Mouse (Mus musculus) hindbrain, embryonic 16.5 days (tissue): ENCODE measurements at regions not wholly inside any gene's neighbourhood (a gene's known extent, or its start where the extent isn't known, plus 50 kb on each side); places are given as distances from the start of the nearest gene placed in this dataset.

Source experiments
- ATAC-seq: fragments of 200-750 bp; cut with Nextera tagmentation; 2 replicates; pipeline ENCODE4 v1.8.0; 2017; ENCODE audit warnings: moderate TSS enrichment, moderate library complexity
- H3K27ac ChIP-seq: fragments of 300-500 bp; sonication (generic); 2 replicates; pipeline ENCODE4 v1.5.1; 2014; ENCODE audit warnings: low read depth, mild to moderate bottlenecking, control low read depth, low read length, moderate library complexity
- H3K27me3 ChIP-seq: fragments of 300-500 bp; sonication (generic); replicated peaks from 2 replicates; pipeline ENCODE4 v1.6.1; 2014; ENCODE audit warnings: low read length; ENCODE audit not compliant: control insufficient read depth, insufficient read depth
- H3K36me3 ChIP-seq: fragments of 300-500 bp; sonication (generic); 2 replicates; pipeline ENCODE4 v1.6.1; 2014; ENCODE audit warnings: mild to moderate bottlenecking, low read length, moderate library complexity, mixed read lengths; ENCODE audit not compliant: control insufficient read depth, insufficient read depth
- H3K4me1 ChIP-seq: fragments of 300-500 bp; sonication (generic); 2 replicates; pipeline ENCODE4 v1.6.1; 2014; ENCODE audit warnings: low read depth, low read length; ENCODE audit not compliant: control insufficient read depth, insufficient read depth
- H3K4me2 ChIP-seq: fragments of 300-500 bp; sonication (generic); 2 replicates; pipeline ENCODE4 v1.6.1; 2014; ENCODE audit warnings: mild to moderate bottlenecking, low read length, control low read depth, moderate library complexity
- H3K4me3 ChIP-seq: fragments of 300-500 bp; sonication (generic); 2 replicates; pipeline ENCODE4 v1.5.1; 2014; ENCODE audit warnings: mild to moderate bottlenecking, low read length, control low read depth, moderate library complexity
- H3K9ac ChIP-seq: fragments of 300-500 bp; sonication (generic); 2 replicates; pipeline ENCODE4 v1.6.1; 2014; ENCODE audit warnings: low read depth, mild to moderate bottlenecking, control low read depth, low read length, moderate library complexity
- H3K9me3 ChIP-seq: fragments of 300-500 bp; sonication (generic); 2 replicates; pipeline ENCODE4 v1.6.1; 2014; ENCODE audit warnings: mild to moderate bottlenecking, low read length, moderate library complexity; ENCODE audit not compliant: control insufficient read depth
- WGBS: fragments of 180-500 bp; shearing (Covaris S2); extraction: QIAGEN DNeasy Blood & Tissue Kit; methylation state at CpG from one replicate; pipeline ENCODE4 v1.1.7; 2014; 5-methylcytosine and 5-hydroxymethylcytosine counted together

GRCm38 (mm10) chr13:99644771-99645170, 128.4 kb upstream of the Map1b start:
- Histone ChIP-seq H3K9me3 (no peaks in the 10 kb centered on the region), H3K36me3 (no peaks in the 10 kb centered on the region), H3K4me3 (no peak overlapping the region), H3K4me1 (peaks cover 16% of the 10 kb centered on the region), H3K9ac (no peak overlapping the region), H3K27me3 (no peaks in the 10 kb centered on the region), H3K27ac (peak overlapping the region; percentile 37; the same call in 1 of the 2 replicates), H3K4me2 (no peak overlapping the region)
- ATAC-seq: peak; percentile 53
- WGBS: 43% methylated on average over 1 of the region's 1 CpGs

DNA sequence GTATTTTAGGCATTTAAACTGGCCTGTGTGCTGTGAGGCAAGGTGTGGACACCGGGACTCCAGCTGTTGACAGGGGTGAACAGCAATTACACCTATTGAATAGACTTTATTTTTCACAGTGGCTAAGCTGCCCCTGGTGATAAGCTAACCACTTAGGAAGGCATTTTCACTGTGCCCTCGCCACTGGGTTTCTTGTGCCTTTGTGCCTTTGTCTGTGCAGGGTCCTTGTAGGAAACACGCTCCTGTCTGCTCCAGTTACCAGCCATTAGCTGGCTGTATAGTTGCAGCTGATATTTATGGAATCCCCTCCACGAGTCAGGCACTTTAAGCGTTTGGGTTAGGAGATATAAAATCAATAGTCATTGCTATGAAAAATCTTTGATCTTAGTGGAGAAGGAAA, 126.5 kb upstream of the Map1b start:
- H3K4me2 ChIP-seq: no peak overlapping the region
- 45% methylated on average over 5 of the region's 5 CpGs for WGBS
- no peak overlapping the region for H3K9ac ChIP-seq
- no peak for ATAC-seq
- no peak overlapping the region for H3K27ac ChIP-seq
- H3K4me1 ChIP-seq: peaks cover 16% of the 10 kb centered on the region
- no peaks in the 10 kb centered on the region for H3K27me3 ChIP-seq
- H3K9me3 ChIP-seq: no peaks in the 10 kb centered on the region
- no peak overlapping the region for H3K4me3 ChIP-seq
- H3K36me3 ChIP-seq: no peaks in the 10 kb centered on the region

DNA sequence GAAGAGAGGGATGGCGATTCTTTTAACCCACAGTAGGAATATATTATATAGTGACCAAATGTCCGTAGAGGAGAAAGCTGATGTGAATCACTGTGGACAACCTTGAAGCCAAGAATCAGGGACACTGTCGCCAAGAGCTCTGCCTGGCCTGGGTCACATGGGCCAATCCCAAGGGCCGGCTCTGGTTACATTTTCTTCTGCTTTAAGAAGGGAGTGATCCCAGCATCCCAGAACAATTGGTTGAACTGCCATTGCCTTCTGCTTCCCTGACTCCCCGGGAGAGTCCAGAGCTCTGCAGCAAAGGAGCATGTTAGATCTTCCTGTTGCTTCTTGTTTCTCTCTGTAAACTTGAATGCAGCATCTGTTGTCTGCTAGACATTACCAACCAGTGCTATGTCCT, 126.0 kb upstream of the Map1b start:
- Histone ChIP-seq H3K27ac (0 out of 2 replicates have a peak overlapping the region, but pooled peaks have one; percentile 29), H3K27me3 (no peaks in the 10 kb centered on the region), H3K4me2 (no peak overlapping the region), H3K9ac (no peak overlapping the region), H3K9me3 (no peaks in the 10 kb centered on the region), H3K4me1 (peaks cover 16% of the 10 kb centered on the region), H3K4me3 (no peak overlapping the region), H3K36me3 (no peaks in the 10 kb centered on the region)
- WGBS: 53% methylated on average over 5 of the region's 5 CpGs
- ATAC-seq: no peak; the same call in 1 of the 2 replicates

- Histone ChIP-seq H3K4me3 (no peak overlapping the region), H3K9me3 (no peaks in the 10 kb centered on the region), H3K9ac (0 out of 2 replicates have a peak overlapping the region, but pooled peaks have one; percentile 16), H3K36me3 (no peaks in the 10 kb centered on the region), H3K4me2 (peak overlapping the region; percentile 25), H3K27me3 (no peaks in the 10 kb centered on the region), H3K27ac (peak overlapping the region; percentile 11; the same call in 1 of the 2 replicates), H3K4me1 (peaks cover 16% of the 10 kb centered on the region)
- peak; percentile 49; the same call in 1 of the 2 replicates for ATAC-seq
- WGBS: 66% methylated on average over 22 of the region's 22 CpGs
Measured at GRCm38 (mm10) chr13:99641386-99642165, 125.2 kb upstream of the Map1b start.

GRCm38 (mm10) chr13:99632706-99633105, 116.4 kb upstream of the Map1b start:
- Histone ChIP-seq H3K36me3 (no peaks in the 10 kb centered on the region), H3K27me3 (no peaks in the 10 kb centered on the region), H3K4me2 (no peak overlapping the region), H3K27ac (no peak overlapping the region), H3K9ac (no peak overlapping the region), H3K4me3 (no peak overlapping the region), H3K4me1 (no peaks in the 10 kb centered on the region), H3K9me3 (no peaks in the 10 kb centered on the region)
- ATAC-seq: no peak
- WGBS: 67% methylated on average over 5 of the region's 5 CpGs

- Histone ChIP-seq H3K27me3 (no peaks in the 10 kb centered on the region), H3K9me3 (no peaks in the 10 kb centered on the region), H3K27ac (no peak overlapping the region), H3K4me1 (no peaks in the 10 kb centered on the region), H3K4me3 (no peak overlapping the region), H3K4me2 (no peak overlapping the region), H3K9ac (no peak overlapping the region), H3K36me3 (no peaks in the 10 kb centered on the region)
- WGBS: 92% methylated on average over 3 of the region's 3 CpGs
- ATAC-seq: no peak
Measured at GRCm38 (mm10) chr13:99630800-99631199, 114.5 kb upstream of the Map1b start.

DNA sequence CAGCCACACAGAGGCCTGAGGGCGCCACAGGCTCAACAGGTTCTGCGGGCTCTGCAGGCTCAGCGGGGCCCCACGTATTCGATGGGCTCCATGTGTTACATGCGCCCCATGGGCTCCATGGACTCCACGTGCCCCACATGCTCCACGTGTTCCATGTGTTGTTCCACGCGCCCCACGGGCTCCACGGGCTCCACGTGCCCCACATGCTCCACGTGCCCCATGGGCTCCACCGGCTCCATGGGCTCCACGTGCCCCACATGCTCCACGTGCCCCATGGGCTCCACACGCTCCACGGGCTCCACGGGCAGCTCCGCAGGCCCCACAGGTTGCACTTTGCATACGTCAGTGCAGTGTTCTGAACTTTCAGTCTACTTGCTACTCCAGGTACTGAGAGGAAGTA, 114.0 kb upstream of the Map1b start:
- 96% methylated on average over 22 of the region's 22 CpGs for WGBS
- Histone ChIP-seq H3K4me2 (no peak overlapping the region), H3K36me3 (no peaks in the 10 kb centered on the region), H3K9ac (no peak overlapping the region), H3K4me3 (no peak overlapping the region), H3K9me3 (no peaks in the 10 kb centered on the region), H3K27ac (no peak overlapping the region), H3K27me3 (no peaks in the 10 kb centered on the region), H3K4me1 (no peaks in the 10 kb centered on the region)
- ATAC-seq: no peak

- no peak overlapping the region for H3K27ac ChIP-seq
- H3K4me3 ChIP-seq: no peak overlapping the region
- no peak overlapping the region for H3K9ac ChIP-seq
- H3K27me3 ChIP-seq: no peaks in the 10 kb centered on the region
- WGBS: 74% methylated on average over 4 of the region's 4 CpGs
- no peak overlapping the region for H3K4me2 ChIP-seq
- ATAC-seq: no peak
- H3K9me3 ChIP-seq: no peaks in the 10 kb centered on the region
- H3K4me1 ChIP-seq: no peaks in the 10 kb centered on the region
- no peaks in the 10 kb centered on the region for H3K36me3 ChIP-seq
Measured at GRCm38 (mm10) chr13:99625196-99625595, 108.9 kb upstream of the Map1b start.

DNA sequence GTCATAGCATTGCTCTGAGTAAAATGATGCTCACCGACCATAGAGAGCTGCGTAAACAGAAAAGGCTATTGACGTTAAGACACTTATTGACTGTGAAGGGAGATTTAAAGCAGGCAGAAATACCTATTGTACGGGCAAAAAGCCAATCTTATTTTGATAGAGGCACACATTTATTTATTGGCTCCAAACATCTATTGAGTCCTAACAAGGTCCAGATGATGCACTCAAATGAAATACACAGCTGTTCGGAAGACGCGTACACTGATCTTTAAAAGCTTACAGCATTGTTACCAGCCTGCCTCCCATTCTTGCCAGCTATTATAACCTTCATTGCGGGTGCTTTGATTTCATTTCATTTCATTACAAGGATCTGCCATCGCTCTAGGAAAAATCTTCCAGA, 102.0 kb upstream of the Map1b start:
- H3K4me2 ChIP-seq: no peak overlapping the region
- no peak overlapping the region for H3K4me3 ChIP-seq
- H3K27ac ChIP-seq: no peak overlapping the region
- no peaks in the 10 kb centered on the region for H3K27me3 ChIP-seq
- ATAC-seq: no peak
- no peaks in the 10 kb centered on the region for H3K4me1 ChIP-seq
- H3K9ac ChIP-seq: no peak overlapping the region
- WGBS: 81% methylated on average over 9 of the region's 9 CpGs
- no peaks in the 10 kb centered on the region for H3K36me3 ChIP-seq
- no peaks in the 10 kb centered on the region for H3K9me3 ChIP-seq
